Mouse (Mus musculus) lung, postnatal 36 days (tissue): ENCODE measurements at regions not wholly inside any gene's neighbourhood (a gene's known extent, or its start where the extent isn't known, plus 50 kb on each side); places are given as distances from the start of the nearest gene placed in this dataset.
A peak's percentile ranks its signal among the peaks of the same experiment; 100 is the strongest.

Source experiments
- DNase-seq: peaks from one replicate; pipeline ENCODE4 v3.0.0; 2022; ENCODE audit warnings: mixed read lengths

DNA sequence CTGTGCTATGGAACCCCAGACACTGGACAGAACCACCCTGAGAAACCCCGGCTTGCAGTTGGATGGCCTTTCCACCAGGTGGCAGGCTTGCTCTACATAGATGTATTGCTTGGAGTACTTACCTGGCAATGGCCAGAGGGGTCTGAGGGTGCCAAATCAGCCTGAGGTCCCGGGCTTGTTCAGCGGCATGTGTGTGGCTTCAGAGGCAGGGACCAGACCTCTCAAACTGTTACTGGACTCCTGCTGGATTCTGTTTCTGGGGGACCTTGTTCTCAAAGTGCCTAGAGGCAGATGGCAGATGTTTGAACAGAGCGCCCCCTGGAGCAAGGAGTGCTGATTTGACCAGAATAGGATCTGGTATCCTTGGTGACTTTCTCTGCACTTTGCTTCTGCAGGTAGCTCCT, 262.9 kb upstream of the Gm4791 start:
- peak; percentile 88 for DNase-seq

DNA sequence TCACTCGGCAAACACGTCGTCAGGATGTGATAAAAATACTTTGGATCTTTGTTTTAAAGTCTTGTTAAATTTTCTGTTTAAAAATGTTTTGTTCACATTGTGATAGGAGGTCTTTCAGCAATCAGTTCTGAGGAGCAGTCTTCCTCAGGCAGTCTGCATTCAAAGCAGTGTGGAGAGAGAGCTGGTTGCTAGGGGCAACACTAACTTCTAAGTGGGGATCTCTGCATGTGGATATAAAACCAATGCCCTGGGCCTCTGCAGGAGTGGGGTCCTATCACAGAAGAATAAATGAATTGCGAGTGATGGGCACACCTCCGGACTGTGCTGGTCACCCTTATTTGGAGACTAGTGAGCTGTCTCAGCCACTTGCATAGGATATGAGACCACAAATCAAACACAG, 270.1 kb upstream of the Gm4791 start:
- no peak for DNase-seq

DNA sequence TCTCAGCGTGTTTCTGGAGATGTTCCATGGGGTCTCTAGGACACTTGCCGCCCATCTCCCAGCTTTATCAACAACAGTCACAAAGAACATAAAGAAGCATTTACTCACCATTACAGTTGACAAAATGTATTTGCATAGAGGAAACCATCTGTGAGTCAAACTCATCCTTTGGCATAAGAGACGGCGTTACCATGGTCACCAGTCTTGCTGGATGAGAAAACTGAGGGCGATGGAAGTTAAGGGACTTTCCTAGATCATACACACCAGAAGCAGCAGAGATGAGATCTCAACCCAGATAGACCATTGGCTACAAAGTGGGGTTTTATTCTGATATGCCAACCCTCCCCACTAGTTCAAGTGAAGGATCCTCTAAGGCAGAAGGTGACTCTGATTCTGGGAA, 274.3 kb upstream of the Gm4791 start:
- DNase-seq, result no peak

DNA sequence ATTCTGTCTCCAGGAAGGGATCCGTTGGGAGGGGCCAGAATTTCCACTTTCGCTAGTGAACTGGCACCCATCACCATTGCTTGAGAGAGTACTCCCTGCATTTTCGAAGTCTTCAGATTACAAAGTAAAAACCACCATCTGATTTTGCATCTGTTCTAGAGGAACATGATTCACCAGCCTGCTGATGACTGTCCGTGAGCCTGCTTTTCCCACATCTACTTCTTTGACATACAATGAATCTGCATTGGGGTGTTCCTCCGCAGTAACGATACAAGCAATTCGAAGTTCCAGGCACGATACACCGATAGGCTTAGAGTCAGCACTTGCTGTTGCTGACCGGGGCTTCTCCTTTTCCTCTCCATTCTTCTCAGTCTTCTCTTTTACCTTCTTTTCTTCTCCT, 285.1 kb upstream of the Gm4791 start:
- no peak for DNase-seq

DNA sequence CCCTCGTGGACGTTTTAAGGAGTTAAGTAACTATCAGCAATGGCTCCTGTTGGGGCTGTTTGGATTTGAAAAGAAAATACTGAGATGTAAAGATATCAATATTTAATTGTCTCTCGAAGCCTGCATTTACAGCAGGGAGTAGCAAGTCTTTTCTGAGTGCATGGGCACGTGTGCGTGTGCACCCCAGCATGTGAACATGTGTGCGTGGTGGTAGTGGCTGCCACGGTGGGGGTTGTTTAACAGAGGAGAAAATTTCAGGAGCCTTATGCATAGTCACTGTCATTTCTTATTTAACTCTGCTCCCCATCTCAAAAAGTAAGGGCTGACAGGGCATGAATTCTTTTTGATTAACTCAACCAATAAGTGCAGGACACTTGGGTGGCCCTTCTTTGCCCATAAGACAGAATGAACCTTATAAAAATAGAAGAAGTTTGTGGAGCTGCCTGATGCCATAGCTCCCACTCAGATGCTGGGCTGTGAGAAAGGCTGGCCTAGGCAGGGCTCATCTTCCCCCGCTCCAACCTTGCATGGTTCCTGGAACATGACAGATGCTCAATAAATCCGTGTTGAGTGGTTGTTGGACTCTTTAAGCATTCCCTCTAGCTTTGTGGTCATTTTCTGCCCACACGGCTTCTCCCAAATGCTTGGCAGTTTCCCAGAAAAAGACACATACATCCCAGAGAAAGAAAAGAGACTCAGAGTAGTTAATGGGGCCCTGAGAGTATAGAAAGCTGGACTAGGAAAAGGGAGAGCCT, 294.2 kb upstream of the Gm4791 start:
- no peak for DNase-seq

DNA sequence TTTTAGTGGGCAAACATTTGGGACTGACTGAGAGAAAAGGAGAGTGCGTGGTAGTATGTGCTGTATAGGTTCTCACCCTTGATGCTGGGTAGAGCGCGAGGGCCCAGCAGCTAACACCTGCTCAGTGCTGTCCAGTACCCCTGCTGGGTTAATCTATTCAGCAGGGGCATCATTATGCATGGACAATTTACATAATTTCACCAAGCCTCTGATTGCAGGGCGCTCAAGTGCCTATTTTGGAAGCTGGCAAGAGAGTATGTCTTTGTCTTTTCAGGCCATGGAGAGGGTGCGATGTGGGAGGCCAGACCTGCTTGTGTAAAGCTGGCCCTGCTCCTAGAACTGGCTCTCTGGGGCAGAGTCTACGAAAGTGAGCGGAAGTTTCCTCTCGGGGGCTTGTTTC, 294.9 kb upstream of the Gm4791 start:
- DNase-seq, result no peak

DNA sequence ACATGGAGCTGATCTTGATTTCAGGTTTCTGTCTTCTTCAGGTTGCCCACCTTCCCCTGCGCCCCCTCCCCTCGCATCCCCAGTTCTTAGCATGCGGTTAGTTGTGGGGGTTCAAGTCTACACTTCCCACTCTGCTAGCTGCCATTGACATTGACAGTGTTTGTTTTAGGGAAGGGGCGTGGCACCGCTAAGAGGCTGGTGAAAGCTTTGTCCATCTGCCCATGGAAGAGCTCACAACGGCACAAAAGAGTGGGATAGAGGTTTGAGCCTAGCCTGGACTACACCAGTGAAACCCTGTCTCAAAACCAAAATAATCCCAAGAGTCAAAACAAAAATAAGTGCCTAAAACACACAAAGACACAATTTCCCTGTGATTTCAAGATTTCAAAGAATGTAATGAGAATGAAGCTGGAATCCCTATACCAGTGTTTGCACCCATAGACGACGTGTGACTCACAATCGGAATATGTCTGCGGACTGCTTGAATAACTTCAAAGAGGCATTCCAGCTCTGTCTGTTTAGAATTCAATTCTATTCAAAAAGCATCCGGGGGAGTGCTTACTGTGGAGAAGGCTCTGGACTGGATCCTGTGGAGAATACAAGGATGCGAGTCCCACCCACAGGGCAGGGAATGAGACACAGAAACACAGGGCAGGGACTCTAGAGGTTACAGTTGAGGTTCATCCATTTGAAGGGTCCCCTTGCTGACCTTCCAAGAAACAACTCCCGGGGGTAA, 295.5 kb upstream of the Gm4791 start:
- DNase-seq, result no peak

DNA sequence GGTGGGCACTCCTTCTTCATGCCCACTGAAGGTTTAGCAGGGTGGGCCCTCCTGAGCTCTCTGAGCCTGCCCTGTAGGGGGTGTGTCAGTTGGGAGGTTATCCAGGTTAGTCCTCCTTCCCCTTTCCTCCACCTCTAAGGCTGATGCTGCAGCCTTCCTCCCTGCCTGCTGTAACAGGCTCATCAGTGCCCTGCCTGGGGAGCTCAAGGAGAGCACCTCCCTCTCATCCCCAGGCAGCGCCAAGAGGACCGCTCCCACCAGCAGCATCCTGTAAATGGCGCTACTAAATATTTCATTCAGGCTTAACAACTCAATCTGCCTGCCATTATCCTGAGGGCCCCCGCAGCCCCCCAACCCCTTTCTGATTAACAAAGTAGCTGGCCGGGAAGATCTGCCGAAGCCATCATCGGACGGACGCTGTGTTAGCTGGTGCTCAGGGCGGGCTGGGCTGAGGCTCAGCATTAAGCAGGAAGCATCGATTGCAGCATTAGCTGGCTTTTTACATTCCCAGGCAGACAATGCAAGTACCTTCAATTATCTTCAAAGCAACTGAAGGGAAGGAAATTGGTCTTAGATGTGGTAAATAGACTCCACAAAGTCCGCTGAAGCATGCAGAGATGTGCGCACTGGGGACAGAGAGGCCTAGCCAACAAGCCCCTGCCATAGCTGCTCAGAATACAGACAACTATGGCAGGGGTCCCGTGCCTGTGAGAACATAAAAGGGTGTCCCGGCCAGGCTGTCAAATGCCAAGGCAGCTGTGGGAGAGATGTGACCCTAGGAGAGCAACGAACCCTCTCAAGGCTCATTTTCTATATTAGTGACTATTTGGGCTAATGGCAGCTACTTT, 296.3 kb upstream of the Gm4791 start:
- no peak for DNase-seq

DNA sequence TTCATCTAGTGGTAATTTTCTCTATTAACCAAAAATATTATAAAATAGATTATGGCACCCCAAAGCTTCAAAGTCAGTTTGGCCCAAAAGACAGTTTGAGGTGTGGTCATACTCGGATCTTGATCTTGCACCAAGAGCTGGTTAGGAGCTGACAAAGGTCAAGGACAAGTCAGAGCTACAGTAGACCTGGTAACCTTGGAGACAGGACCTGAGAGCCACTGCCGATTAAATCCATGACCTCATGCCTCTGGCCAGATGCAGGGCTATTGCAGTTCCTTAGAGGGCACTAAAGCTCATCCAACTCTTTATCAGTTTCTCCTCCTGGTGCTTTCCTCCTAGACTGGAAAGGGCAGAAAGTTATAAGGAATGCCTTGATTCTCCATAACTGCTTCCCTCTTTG, 302.4 kb upstream of the Gm4791 start:
- DNase-seq, result no peak

DNA sequence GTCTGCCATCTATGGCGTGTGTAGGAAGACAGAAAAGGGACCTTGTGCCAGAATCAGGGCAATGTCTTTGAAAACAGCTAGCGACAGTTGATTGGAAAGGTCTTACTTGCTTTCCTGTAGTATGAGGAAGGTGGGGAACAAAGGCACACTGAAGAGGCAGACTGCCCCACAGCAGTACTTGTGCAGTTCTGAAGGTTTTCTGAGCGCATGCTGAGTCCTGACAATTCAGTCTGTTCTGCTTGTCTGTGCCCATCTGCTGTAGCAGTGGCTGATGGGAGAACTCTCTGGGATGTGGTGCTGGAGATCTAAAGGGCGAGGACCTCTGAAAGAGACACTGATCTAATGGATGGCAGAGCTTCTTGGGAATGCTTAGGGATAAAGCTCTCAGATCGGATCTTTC, 309.2 kb upstream of the Gm4791 start:
- DNase-seq, result no peak

DNA sequence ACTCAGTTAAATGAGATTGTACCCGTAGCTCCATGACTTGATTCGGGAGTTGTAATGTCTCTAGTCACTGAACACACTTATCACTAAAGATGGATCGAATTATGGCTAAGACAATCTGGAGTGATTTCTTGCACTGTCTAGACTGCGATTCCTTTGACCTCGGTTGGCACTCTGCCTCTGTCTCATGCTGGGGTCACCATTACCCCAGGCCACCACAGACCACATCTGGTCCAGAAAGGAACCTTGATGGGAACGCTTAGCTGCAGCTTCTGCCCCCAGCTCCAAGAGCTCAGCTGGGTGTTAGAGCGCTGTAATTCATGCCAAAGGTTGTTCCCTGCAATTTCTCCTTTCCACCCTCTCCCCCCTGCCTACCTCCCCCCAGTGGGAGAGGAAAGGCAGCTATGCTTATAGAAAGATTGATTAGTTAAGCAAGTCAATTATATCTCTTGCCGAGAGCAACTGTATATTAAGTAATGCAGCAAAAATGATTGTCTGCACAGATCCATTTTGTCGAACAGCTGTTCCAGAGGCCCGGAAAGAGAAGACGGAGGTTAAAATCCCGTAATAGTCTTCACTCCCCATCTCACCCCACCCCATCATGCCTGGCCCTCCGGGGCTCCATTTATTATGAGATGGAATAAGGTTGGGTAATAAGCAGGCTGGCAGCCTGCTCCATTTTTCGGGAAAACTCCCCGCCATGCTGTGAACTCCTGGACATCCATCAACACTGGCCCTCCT, 314.3 kb upstream of the Gm4791 start:
- no peak for DNase-seq

DNA sequence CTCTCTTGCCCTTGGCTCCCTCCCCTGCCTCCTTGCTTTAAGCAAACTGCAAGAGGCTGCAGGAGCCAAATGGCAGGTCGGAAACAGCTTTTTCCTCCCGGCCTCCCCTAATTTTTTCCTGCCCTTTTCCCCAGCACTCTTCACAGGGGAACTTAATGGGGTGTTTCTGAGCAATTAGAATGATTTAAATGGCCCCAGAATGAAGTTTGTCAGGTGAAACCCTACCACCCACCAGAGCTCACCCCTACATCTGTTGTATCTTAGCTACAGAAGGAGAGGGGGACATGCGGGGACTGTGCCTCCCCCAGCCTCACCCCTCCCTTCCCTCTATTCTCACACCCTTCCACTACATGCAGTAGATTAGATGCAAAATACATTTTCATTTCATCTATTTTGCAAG, 326.5 kb upstream of the Gm4791 start:
- DNase-seq, result no peak

DNA sequence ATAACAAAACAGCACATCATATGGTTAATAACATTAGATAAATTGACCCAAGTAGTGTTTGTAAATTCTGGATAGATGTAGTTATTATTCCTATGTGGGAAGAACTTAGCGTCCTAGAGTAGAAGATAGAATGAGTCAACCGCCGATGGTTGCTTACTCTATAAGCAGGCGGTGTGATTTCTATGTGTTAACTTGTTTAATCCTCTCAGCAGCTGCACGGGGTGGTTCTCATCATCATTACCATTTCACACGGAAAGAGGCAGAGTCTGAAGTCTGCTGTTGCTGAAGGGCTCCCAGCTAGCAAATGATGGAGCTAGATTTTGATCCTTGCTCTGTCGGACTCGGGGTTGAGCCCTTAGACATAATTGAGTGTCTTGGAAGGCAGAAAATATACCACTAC, 334.6 kb upstream of the 4931429L15Rik start:
- DNase-seq, result no peak

DNA sequence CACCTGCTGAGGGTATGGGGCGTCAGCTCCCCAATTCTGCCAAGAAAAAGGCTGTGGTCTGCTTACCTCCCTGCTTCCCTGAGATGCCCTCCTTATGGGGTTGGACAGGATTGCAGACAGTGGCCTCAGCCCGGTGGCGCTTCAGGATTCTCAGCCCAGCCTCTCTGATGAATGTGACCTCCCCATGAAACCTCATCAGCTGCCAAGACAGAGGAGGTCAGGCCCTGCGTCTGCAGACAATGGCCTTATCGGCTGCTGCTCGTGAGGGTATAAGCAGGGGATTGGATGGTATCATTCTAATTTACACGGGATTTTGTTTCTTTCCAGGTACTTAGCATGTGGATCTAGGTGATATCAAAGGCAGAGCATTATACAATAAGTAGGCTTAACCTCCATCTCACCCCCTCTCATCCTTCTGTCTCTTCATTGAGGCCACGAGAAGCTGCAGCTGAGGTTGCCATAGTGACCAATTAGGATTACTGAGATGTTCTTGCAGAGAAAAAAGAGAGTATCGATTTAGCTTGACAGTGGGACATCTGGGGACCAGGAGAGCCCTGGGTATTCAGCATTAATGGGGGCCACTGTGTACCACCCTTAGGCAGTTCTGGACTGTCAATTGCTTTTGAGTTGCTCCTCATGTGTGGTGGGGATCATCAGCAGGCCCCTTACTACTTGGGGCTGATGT, 327.6 kb upstream of the 4931429L15Rik start:
- DNase-seq, result no peak

DNA sequence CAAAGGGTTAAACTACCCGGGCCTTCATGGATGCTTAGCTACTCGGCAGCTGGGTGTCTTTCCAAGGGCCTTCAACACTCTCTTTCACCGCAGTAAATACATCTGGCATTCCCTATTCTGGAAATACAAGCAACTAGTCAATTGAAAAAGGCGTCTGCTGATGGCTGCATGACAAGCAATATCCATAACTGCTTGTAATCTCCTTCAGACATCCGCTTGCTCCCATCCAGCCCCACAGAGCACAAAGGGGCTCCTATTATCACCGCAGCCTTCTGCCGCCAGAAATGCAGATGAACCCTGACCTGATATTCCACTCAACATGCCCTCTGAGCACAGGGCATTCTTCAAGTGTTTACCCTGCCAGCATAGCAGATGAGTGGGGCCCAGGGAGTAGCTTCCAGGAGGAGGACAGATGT, 325.7 kb upstream of the 4931429L15Rik start:
- no peak for DNase-seq

DNA sequence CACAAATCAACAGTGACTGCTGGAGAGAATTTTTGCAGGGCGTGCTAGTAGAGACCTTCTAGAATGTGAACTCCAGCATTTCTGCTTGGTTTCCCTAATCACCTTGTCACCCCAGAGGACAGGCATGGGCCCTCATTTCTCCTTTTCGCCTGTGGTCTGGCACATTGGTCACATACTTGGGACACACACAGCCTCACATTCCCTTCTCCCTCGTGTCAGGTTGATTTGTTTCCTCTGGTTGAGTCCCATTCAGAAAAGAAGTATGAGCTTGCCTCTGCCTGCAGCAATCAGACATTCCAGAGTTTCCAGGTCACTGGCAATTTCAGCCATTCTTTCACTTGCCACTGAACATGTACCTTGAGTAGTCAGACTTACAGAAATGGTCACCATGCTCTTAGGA, 323.8 kb upstream of the 4931429L15Rik start:
- DNase-seq, result no peak

DNA sequence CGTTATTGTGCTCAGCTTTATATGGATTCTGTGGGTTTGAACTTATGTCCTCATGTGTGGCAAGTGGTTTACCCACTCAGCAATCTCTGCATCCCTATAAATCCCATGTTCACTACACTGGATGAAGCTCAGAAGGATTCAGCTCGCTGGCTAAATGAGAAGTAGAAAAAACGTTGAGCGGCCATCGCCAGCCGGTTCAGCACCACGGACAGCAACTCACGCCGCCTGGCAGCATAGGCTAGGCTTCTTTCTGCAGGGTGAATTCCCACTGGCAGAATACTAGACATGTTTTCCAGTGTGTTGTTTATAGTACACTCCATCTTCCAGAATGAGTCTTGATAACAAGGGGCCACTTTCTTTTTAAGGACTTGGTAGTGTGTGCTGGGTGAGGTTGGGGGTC, 322.9 kb upstream of the 4931429L15Rik start:
- DNase-seq, result peak; percentile 12

DNA sequence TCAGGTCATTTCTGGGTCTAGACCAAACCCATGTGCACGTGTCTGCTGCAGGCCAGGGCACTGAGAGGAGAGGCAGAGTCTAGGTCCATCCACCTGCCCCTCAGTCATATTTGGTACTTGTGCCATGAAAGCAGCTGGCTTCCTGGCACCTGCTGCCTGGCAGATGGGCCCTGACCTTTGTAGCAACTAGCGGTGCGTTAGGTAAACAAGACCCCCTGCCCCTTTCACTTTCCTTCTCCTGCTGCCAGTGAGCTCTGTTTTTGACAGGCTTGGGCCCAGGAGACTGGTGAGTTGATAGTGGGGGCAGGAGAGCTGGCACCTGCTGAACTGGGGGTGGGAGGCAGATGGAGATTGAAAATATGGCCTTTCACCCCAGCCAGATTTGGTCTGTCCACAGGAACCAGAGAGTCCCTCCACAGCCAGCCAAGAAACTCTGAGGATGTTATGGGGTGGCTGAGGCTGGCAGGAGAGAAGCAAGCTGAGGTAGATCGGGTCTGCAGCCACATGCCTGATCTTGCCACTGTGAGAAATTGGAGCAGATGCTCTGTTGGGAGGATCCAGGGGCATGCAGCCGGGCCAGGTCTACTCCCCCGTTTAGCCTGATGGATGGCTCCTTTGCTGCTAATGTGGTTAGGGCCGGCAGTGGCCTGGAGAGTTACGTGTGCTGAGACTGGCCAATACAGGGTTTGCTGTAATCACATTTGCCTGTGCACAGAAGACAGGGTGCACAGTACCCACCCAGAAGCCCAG, 316.6 kb upstream of the 4931429L15Rik start:
- no peak for DNase-seq

DNA sequence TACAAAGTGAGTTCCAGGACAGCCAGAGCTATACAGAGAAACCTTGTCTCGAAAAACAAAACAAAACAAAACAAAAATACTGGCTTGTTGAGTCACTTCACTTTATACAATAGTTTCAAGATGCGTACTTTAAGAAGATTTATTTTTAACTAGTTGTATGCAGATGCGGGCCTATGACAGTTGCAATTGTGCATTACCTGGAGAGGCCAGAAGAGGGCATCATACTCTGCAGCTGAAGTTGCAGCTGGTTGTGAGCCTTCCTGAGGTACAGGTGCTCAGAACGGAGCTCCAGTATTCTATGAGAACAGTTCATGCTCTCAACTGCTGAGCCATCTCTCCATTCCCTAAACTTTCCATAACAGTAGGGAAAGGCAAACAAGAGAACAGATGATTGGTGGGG, 314.2 kb upstream of the 4931429L15Rik start:
- no peak for DNase-seq

DNA sequence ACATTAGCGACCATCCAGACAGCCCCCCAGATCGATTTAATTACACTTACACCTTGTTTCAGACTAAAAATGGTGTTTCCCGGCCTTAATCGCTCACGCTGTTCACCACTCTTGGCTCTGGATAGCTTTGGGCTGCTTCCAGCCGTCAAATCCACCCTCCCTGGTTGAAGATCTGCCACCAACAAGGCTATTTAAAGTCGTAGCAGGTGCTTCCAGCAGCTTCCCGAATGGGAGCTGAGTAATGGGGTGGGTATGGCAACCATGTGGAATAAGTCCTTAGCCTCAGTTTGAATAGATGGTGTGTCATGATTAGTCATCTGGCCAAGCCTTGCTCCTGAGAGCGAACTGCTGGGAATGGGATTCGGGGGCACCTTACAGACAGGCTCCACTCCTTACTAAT, 312.8 kb upstream of the 4931429L15Rik start:
- DNase-seq, result no peak

DNA sequence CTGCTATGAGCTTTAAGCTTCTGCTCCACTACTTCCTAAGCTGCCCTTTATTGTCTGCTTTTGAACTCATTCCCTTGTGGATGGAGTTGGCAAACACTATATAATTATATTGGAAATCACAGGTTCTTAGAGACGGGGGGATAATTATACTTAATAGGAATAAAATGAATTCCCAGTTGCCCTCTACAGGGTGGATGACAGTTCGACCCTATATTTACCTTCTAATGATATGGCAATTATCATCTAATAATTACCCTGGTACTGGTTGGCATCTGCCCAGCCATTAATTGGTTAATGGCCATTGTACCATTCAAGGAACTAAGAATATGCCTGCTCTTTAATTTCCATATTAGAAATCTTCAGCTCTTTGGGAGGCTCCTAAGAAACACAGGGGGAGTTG, 302.5 kb upstream of the 4931429L15Rik start:
- no peak for DNase-seq

DNA sequence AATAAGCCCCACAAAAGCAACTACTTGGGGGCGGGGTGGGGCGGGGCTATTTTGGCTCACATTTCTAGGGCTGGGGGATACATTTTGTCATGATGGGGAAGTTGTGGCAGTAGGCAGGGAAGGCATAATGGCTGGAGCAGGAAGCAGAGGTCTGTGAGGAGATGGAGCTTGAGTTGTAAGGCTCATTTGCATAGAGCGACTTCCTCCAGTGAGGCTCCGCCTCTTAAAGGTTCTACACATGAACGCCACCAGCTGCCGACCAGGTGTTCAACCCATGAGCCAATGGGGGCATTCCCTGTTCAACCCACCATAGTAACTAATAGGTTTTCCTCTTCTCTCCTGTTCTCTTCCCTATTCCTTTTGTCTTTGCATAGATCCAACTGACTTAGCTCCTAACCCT, 302.1 kb upstream of the 4931429L15Rik start:
- DNase-seq, result no peak
